Mouse (Mus musculus) T-cell, adult 2 months (primary cell): ENCODE data around the gene Naga.

Experiments used
- DNase-seq: peaks from one replicate; pipeline ENCODE4 v3.0.0; 2022; ENCODE audit warnings: low spot score

Gene Naga

DNA sequence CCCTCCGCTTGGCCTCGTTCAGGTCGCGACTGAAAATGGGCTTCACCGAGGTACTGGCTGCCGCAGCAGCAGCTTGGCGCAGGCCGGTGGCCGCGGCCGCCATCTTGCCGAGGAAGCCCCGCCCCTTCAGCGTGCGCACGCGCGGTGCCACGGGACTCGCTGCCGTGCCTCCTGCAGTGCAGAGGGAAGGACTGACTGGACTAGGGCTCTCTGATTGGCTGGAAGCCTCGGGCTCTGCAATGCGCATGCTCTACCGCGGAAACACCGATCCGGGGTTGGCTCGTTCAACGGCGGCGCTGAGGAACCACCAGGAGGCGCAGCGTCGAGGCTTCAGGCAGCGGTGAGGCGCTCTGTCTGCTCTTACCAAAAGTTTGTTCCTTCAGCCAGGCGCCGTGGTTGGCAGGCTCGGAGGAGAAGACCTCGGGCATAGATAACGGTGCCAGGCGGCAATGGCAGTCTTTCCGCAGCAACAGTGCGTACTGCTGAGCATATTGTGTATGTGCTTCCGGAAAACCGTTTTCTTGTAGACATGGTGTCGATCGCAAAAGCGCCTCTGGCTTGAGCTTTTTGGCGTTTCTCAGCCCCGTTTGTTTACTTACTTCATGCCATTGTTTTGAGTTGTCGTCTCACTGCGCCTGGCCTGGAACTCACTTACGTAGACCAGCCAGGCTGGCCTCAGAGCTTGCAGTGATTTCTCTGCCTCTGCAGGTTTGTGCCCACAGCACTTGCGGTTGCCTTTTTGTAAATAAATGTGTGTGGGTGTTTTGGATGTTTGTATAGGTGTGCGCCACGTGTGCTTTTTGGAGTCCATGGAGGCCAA lies 15.6 kb upstream of the Naga start, which contains the start of gene Ndufa6:
Gene Ndufa6, minus strand, starts transcription at position 197 of the 820 bp plus-strand sequence.
- peak; percentile 98 for DNase-seq

GRCm38 (mm10) chr15:82353745-82354113 lies 15.0 kb upstream of the Naga start:
- no peak for DNase-seq

GRCm38 (mm10) chr15:82353078-82353744 lies 14.5 kb upstream of the Naga start:
- no peak for DNase-seq

GRCm38 (mm10) chr15:82351480-82351879 lies 12.8 kb upstream of the Naga start:
- no peak for DNase-seq

GRCm38 (mm10) chr15:82350349-82350748 lies 11.6 kb upstream of the Naga start:
- no peak for DNase-seq

GRCm38 (mm10) chr15:82348999-82349341 lies 10.2 kb upstream of the Naga start:
- DNase-seq, result no peak

DNA sequence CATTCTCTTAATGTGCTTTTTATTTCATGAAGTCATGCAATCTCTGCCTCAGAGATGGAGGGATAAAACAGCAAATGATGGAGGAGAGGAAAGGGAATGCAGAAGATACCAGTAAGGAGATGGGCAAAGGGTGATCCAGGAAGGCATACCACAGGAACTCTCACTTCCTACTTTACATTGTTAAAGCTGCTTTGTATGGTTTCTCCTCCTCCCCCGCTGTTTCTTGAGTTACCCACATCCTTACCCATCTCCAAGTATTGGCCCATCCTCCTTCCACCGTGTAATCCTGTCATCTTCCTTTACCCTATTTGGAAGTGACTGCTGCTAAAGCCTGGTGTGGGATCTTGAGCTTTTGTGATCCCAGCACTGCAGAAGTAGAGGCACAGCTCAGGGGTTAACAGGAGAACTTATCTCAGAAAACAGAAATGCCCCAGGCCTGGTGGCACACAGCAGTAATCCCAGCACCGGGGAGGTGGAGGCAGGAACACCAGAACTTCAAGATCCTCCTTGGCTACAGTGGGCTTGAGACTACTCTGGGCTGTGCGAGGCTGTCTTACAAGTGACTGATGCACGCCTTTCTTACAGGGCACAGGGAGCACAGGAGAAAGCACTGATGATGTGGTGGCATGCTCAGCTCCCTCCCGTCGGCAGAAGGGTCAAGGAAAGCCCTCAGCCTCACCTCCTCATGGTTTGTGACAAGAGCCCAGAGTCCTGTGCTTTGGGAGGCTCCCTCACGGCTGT lies 9.7 kb upstream of the Naga start:
- no peak for DNase-seq

GRCm38 (mm10) chr15:82347852-82348251 lies 9.1 kb upstream of the Naga start:
- DNase-seq, result no peak

- DNase-seq, result no peak
These were observed 8.6 kb upstream of the Naga start for GRCm38 (mm10) chr15:82347303-82347676.

DNA sequence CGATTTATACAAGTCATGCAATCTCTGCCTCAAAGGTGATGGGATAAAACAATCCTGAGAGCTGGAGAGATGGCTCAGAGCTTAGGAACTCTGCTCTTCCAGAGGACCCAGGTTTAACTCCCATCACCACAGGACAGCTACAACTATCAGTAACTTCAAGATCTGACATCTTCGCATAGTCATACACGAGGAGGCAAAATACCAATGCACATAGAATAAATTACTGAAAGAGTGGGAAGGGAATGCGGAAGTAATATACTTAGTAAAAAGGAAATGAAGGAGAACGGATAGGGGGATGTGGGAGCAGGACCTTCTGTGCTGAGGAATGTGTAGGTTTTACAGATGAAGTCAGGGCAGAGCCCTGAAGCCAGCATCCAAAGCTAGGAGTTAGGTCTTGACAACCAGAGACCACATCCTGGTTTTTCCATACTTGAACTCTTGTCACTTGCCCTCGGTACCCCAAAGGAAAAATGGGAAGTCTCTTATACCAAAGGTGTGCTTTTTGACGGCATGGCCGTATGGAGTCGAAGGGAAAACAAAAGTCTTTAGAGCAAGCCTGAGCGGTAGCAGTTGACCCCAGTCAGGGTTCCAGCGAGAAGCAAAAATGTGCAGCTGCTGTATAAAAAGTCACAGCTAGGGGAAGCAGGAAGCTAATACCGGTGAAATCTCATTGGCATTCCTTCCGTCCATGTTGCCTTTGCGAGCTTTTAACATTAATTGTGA lies 8.0 kb upstream of the Naga start:
- no peak for DNase-seq

DNA sequence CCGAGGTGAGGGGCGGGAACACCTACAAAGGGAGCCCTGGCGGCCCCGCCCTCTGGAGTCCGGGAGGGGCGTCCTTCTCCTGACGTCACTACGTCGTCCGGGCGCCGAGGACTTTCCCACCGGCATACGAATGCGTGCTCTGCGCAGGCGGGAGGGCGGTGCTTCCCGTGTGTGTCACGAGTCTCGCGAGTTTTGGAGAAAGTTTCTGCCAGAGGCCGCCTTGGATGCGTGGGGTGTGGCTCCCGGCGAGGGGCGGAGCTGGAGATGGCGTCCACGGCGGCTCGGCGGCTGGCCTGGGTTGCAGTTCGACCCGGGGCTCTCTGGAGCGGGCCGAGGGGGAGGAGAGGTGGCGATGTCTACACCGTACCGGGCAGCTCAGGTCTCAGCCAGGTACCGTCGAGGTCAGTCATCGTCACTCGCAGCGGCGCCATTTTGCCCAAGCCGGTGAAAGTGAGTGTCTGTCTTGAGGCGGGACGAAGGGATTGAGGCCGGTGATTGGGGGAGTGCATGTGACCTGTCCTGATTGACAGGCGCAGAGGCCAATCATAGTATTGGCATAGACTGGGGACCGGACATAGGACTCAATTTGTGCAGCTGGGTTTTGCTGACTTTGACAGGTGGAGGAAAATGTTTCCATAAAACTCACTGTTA lies 7.2 kb upstream of the Naga start:
- DNase-seq, result peak; percentile 97

- no peak for DNase-seq
These were observed 6.2 kb upstream of the Naga start for GRCm38 (mm10) chr15:82344971-82345370.

DNA sequence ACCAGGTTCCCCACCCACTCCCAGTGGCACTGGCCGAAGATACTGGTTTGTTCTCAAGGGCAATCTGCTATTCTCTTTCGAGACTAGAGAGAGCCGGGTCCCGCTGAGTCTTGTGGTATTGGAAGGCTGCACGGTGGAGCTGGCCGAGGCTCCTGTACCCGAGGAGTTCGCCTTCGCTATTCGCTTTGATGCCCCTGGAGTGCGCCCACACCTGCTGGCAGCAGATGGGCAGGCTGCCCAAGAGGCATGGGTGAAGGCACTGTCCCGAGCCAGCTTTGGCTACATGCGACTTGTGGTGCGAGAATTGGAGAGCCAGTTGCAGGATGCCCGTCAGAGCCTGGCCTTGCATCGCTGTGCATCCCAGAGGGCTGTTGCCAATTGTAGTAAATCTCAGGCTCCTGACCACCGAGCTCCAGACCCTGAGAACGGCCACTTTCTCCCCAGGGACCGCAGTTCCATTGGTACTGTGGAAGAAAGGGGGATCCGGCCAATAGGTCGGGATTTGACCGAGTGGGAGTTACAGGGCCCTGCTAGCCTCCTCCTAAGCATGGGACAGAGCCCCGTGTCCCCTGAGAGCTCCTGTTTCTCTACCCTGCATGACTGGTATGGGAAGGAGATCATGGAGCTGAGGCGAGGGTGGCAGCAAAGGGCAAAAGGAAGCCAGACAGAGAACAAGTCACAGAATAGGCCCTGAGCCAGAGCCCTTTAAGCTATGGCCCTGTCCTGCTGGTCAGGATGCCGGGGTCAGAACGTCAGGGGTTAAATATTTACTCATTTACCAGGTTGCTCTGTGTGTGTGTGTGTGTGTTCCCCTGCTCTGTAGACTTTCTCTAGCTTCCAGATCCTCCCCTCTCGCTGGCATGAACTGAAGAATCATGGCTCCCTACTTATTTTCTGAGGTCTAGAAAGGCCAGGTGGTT lies 4.9 kb upstream of the Naga start:
- no peak for DNase-seq

GRCm38 (mm10) chr15:82342543-82342935 lies 3.8 kb upstream of the Naga start:
- no peak for DNase-seq

DNA sequence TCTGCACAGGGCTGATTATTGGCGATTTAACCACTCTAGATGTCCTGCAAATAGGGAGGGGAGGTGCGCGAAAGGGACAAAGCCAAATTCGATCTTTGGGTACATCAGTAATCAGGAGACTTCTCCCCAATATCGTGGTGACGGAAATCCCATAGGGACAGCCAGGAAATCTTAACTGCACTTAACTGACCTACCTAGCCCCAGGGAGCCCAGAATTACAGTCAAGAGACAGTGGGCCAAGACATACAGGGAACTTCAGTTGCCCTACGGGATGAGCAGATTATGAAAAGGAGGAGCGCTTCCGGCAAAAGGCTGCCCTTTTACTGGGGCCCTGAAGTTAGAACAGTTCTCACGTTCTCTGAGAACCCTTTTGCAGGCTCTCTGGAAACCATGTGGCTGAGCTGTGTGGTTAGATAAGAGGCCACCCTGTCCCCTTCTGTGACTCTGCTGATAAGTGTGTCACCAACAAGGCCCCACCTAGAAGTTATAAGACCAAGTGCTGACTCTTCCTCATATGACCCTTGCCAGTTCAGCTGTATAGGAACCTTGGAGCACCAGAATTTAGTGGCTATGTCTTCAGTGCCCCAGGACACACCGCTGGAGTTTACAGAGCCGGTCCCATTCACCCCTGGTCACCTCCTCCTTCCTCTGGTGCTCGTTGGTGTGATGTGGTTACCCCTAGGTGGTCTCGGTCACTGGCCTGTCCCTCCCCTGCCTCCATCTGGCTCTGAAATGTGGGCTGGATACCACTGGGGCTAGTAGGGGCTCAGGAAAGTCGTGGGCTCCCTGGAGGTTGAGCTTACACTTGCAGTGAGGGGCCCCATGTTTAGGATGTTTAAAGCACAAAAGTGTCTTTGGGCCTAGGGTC lies 3.2 kb upstream of the Naga start:
- DNase-seq, result no peak

DNA sequence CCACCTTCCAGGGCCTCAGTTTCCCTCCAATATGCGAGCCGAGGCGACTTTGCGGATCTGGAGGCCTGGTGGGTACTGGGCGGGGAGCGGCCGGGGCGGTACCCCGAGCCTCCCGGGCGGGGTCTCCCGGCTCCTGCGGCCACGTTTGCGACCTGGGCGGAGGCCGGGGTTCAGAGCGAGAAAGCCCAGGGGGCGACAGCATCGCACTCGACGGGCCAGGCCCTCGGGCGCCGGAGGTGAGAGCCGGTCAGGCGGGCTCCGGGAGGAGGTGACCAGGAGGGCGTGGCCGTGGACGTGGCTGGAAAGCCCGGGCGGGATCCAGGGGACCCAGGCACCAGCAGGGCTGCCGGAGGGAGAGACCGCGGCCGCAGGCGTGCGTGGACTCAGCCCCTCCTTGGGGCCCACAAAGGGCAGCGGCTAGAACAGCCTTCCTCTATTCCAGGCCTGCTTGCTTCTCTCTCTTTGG lies 2.3 kb upstream of the Naga start:
- DNase-seq, result no peak

DNA sequence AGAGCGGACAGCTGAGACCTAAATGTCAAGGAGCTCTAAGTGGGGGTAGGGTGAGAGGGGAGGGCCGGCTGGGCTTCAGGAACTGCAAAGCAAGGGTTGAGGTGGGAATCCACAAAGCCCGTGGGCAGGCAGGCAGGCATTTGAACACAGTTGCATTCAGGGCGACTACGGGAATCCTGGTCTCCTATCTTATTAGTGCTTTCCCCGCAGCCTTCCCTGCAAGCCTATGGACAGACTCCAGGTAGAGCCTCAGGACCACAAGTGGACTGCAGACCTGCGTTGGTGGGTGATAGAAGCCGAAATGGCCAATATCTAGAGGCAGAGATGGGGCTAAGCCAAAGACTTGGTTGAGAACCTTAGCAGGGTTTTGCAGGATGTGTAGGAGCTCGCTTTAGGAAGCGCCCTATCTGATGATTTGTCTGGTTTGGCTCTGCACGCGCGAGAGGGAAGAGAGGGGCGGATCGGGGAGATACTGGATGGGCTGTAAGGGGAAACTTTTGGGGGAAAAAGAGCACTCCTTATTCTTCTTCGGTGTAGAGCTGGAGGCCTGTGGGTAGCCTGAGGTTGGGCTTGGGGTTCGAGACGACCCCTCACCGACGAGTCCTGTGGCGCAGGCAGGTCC lies 1.8 kb upstream of the Naga start:
- DNase-seq, result no peak

DNA sequence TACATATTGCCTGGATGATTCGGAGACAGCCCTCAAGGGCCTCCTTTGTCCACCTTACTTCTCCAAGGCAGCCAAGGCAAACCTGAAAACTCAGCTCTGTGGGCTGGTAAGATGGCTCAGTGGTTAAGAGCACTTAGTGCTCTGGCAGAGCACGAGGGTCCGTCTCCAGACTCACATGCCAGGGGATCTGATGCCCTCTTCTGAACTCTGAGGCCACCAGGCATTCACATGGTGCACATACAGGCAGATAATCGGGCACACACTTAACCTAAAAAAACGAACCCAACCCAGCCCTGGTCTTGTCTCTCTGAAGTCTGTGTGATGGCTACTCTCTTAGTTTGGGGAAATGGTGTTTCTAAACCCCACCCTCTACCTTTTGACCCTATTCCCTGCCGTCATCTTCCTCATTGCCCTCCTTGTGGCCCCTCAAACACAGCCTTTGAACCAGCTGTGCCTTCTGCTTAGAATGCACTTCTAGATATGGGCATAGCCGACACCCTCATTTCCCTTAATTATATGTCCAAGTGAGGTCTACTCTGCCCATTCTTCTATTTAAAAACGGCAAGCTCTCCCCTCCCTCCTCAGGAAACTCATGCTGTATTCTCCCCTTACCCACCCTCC lies 1.0 kb upstream of the Naga start:
- no peak for DNase-seq

DNA sequence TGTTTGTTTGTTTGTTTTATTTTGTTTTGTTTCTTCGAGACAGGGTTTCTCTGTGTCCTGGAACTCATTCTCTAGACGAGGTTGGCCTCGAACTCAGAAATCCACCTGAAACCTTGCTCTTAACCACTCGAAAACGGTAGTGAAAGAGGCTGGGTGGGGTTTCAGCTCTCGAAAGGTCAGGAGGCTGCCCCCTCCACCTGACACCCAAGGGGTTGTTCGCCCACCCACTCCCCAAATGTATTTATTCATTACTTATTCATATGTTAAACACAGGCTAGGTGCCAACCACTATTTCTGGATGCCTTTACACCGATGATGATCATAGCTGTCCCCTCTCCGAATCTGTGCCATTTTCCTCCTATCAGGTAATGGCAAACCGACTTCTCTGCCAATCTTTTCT lies 425 bp upstream of the Naga start:
- no peak for DNase-seq
